Mouse (Mus musculus): Measurements from ENCODE around the gene Bhlhe41. TPM values are rescaled to one million over a fixed set of nuclear protein-coding genes. Genes with fewer than 3 reads are reported as not detected.

Bhlhe41 gene
- polyA plus RNA-seq, 1 experiment from 2014 or later: 0.13 TPM

GRCm38 (mm10) chr6:145862739-145863064, 2.7 kb downstream of the Bhlhe41 start:
- no peak overlapping the region for H3K27ac ChIP-seq (ENCODE audit: low read length)
- H3K4me2 ChIP-seq (ENCODE audit: low read depth, low read length): peak overlapping the region; percentile 67
- peaks cover 3% of the 10 kb centered on the region for H3K4me1 ChIP-seq (ENCODE audit: control insufficient read depth, low read depth, low read length)
- H3K27me3 ChIP-seq (ENCODE audit: control insufficient read depth, insufficient read depth, low read depth, low read length): peaks cover 58% of the 10 kb centered on the region
- WGBS (ENCODE audit: insufficient replicate concordance): 2% methylated on average over 35 of the region's 35 CpGs
- H3K9me3 ChIP-seq (replicated peaks; ENCODE audit: control insufficient read depth, low read length): no peaks in the 10 kb centered on the region
- H3K9ac ChIP-seq (ENCODE audit: low read depth, low read length): no peak overlapping the region
- peak overlapping the region; percentile 48 for H3K4me3 ChIP-seq (ENCODE audit: low read depth, low read length)
- H3K36me3 ChIP-seq (ENCODE audit: control insufficient read depth, insufficient read depth): no peaks in the 10 kb centered on the region
- no peak for ATAC-seq (ENCODE audit: low read depth)

DNA sequence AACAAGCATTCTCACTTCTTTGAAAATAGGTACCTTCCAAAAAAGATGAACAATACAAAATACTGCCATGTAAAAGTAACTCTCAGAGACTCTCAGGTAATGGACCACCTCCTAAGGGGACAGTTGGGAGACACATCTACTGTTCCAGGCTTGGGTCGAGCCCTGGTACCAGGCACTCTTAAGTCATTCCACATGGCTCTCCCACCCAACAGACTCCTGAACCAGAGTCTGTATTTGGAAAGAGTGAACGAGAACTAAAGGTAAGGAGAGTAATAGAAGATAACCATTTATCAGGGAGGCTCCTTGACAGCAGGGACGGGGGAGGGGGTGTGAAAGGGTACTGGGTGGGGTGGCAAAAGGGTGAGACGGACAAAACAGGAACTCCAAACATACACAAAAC, 3.0 kb downstream of the Bhlhe41 start:
- Histone ChIP-seq H3K27ac (ENCODE audit: low read length) (no peak overlapping the region), H3K4me3 (ENCODE audit: low read depth, low read length) (no peak overlapping the region), H3K4me1 (ENCODE audit: control insufficient read depth, low read depth, low read length) (peaks cover 3% of the 10 kb centered on the region), H3K36me3 (ENCODE audit: control insufficient read depth, insufficient read depth) (no peaks in the 10 kb centered on the region), H3K27me3 (ENCODE audit: control insufficient read depth, insufficient read depth, low read depth, low read length) (peaks cover 54% of the 10 kb centered on the region), H3K4me2 (ENCODE audit: low read depth, low read length) (no peak overlapping the region), H3K9me3 (replicated peaks; ENCODE audit: control insufficient read depth, low read length) (no peaks in the 10 kb centered on the region), H3K9ac (ENCODE audit: low read depth, low read length) (no peak overlapping the region)
- 16% methylated on average over 4 of the region's 4 CpGs for WGBS (ENCODE audit: insufficient replicate concordance)
- no peak for ATAC-seq (ENCODE audit: low read depth)

DNA sequence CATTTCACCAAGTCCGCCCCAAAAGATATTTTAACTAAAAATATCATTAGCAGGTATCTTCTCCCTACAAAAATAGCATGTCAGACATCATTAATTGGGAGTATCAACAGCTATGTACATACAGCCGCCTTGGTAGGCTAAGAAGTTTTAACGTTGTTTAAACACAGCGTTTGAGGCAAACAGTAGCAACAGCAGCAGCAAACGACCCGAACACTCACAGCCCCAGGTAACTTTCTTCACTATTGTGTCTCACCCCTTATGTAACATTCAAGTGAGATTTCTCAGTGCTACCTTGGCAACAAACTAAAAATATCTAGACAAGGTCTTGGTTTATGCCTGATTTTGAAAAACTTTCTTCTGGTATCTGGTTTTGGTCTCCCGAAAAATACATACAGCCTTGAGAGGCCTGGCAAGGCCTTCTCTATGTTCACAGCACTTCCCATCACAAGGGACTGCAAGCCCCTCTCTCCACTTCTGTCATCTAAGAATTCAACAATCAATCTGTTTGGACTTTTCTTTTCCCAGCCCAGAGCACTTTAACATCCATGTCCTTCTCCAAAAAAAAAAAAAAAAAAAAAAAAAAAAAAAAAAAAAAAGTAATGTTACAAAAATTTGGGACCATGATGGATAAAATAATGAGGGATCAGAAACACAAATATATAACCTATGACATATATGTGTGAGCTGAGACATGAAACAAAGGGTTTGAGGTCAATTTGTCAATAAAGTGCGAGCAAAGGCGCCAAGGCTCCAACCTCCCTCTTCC, 3.7 kb downstream of the Bhlhe41 start:
- H3K4me3 ChIP-seq (ENCODE audit: low read depth, low read length): no peak overlapping the region
- no peak for ATAC-seq (ENCODE audit: low read depth)
- no peaks in the 10 kb centered on the region for H3K36me3 ChIP-seq (ENCODE audit: control insufficient read depth, insufficient read depth)
- no peak overlapping the region for H3K9ac ChIP-seq (ENCODE audit: low read depth, low read length)
- peaks cover 47% of the 10 kb centered on the region for H3K27me3 ChIP-seq (ENCODE audit: control insufficient read depth, insufficient read depth, low read depth, low read length)
- 69% methylated on average over 9 of the region's 9 CpGs for WGBS (ENCODE audit: insufficient replicate concordance)
- H3K4me1 ChIP-seq (ENCODE audit: control insufficient read depth, low read depth, low read length): peaks cover 3% of the 10 kb centered on the region
- H3K27ac ChIP-seq (ENCODE audit: low read length): no peak overlapping the region
- no peak overlapping the region for H3K4me2 ChIP-seq (ENCODE audit: low read depth, low read length)
- no peaks in the 10 kb centered on the region for H3K9me3 ChIP-seq (replicated peaks; ENCODE audit: control insufficient read depth, low read length)

DNA sequence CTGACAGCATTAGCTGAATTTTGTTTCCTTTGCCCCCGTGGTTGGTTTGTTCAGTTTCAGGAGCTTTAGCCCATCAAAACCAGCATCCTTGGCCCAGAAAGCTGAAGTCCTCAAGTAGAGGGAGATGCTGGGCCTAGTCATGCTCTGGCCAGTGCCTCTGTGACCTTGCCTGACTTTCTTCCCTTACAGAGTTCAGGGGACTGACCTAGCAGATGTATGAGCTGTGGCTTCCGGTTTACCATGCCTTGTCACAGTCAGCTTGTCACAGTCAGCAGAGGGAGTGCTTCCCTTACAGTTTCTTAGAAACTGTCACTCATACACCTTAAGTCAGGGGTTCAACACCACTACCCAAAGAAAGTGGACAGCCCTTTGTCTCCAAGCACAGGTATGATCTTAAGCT, 5.0 kb downstream of the Bhlhe41 start:
- Histone ChIP-seq H3K27ac (ENCODE audit: low read length) (no peak overlapping the region), H3K36me3 (ENCODE audit: control insufficient read depth, insufficient read depth) (no peaks in the 10 kb centered on the region), H3K27me3 (ENCODE audit: control insufficient read depth, insufficient read depth, low read depth, low read length) (peaks cover 34% of the 10 kb centered on the region), H3K4me1 (ENCODE audit: control insufficient read depth, low read depth, low read length) (peaks cover 6% of the 10 kb centered on the region), H3K4me2 (ENCODE audit: low read depth, low read length) (no peak overlapping the region), H3K9ac (ENCODE audit: low read depth, low read length) (no peak overlapping the region), H3K4me3 (ENCODE audit: low read depth, low read length) (no peak overlapping the region), H3K9me3 (replicated peaks; ENCODE audit: control insufficient read depth, low read length) (no peaks in the 10 kb centered on the region)
- ATAC-seq (ENCODE audit: low read depth): no peak
- 13% methylated on average over 2 of the region's 2 CpGs for WGBS (ENCODE audit: insufficient replicate concordance)

GRCm38 (mm10) chr6:145858414-145858813, 6.9 kb downstream of the Bhlhe41 start:
- no peaks in the 10 kb centered on the region for H3K9me3 ChIP-seq (replicated peaks; ENCODE audit: control insufficient read depth, low read length)
- WGBS (ENCODE audit: insufficient replicate concordance): 54% methylated on average over 8 of the region's 8 CpGs
- no peak overlapping the region for H3K27ac ChIP-seq (ENCODE audit: low read length)
- H3K27me3 ChIP-seq (ENCODE audit: control insufficient read depth, insufficient read depth, low read depth, low read length): peaks cover 15% of the 10 kb centered on the region
- no peak overlapping the region for H3K4me3 ChIP-seq (ENCODE audit: low read depth, low read length)
- H3K9ac ChIP-seq (ENCODE audit: low read depth, low read length): no peak overlapping the region
- no peak for ATAC-seq (ENCODE audit: low read depth)
- H3K4me2 ChIP-seq (ENCODE audit: low read depth, low read length): no peak overlapping the region
- H3K36me3 ChIP-seq (ENCODE audit: control insufficient read depth, insufficient read depth): no peaks in the 10 kb centered on the region
- H3K4me1 ChIP-seq (ENCODE audit: control insufficient read depth, low read depth, low read length): peaks cover 5% of the 10 kb centered on the region

GRCm38 (mm10) chr6:145857428-145857827, 7.9 kb downstream of the Bhlhe41 start:
- Histone ChIP-seq H3K36me3 (ENCODE audit: control insufficient read depth, insufficient read depth) (no peaks in the 10 kb centered on the region), H3K4me1 (ENCODE audit: control insufficient read depth, low read depth, low read length) (peaks cover 3% of the 10 kb centered on the region), H3K9ac (ENCODE audit: low read depth, low read length) (no peak overlapping the region), H3K27me3 (ENCODE audit: control insufficient read depth, insufficient read depth, low read depth, low read length) (peaks cover 5% of the 10 kb centered on the region), H3K9me3 (replicated peaks; ENCODE audit: control insufficient read depth, low read length) (no peaks in the 10 kb centered on the region), H3K4me2 (ENCODE audit: low read depth, low read length) (no peak overlapping the region), H3K4me3 (ENCODE audit: low read depth, low read length) (no peak overlapping the region), H3K27ac (ENCODE audit: low read length) (no peak overlapping the region)
- no peak for ATAC-seq (ENCODE audit: low read depth)
- 62% methylated on average over 7 of the region's 7 CpGs for WGBS (ENCODE audit: insufficient replicate concordance)

- H3K4me2 ChIP-seq (ENCODE audit: low read depth, low read length): peak overlapping the region; percentile 39
- H3K27me3 ChIP-seq (ENCODE audit: control insufficient read depth, insufficient read depth, low read depth, low read length): no peaks in the 10 kb centered on the region
- H3K9ac ChIP-seq (ENCODE audit: low read depth, low read length): no peak overlapping the region
- no peak overlapping the region for H3K27ac ChIP-seq (ENCODE audit: low read length)
- no peaks in the 10 kb centered on the region for H3K36me3 ChIP-seq (ENCODE audit: control insufficient read depth, insufficient read depth)
- H3K9me3 ChIP-seq (replicated peaks; ENCODE audit: control insufficient read depth, low read length): no peaks in the 10 kb centered on the region
- H3K4me1 ChIP-seq (ENCODE audit: control insufficient read depth, low read depth, low read length): peaks cover 3% of the 10 kb centered on the region
- 0 out of 2 replicates have a peak overlapping the region, but pooled peaks have one; percentile 1 for H3K4me3 ChIP-seq (ENCODE audit: low read depth, low read length)
- WGBS (ENCODE audit: insufficient replicate concordance): 16% methylated on average over 28 of the region's 28 CpGs
- ATAC-seq (ENCODE audit: low read depth): peak; percentile 75
Observed at GRCm38 (mm10) chr6:145855720-145856551, 9.4 kb downstream of the Bhlhe41 start.

GRCm38 (mm10) chr6:145854756-145855155, 10.6 kb downstream of the Bhlhe41 start:
- Histone ChIP-seq H3K36me3 (ENCODE audit: control insufficient read depth, insufficient read depth) (no peaks in the 10 kb centered on the region), H3K27me3 (ENCODE audit: control insufficient read depth, insufficient read depth, low read depth, low read length) (no peaks in the 10 kb centered on the region), H3K4me1 (ENCODE audit: control insufficient read depth, low read depth, low read length) (peaks cover 3% of the 10 kb centered on the region), H3K9me3 (replicated peaks; ENCODE audit: control insufficient read depth, low read length) (no peaks in the 10 kb centered on the region), H3K4me3 (ENCODE audit: low read depth, low read length) (no peak overlapping the region), H3K27ac (ENCODE audit: low read length) (no peak overlapping the region), H3K4me2 (ENCODE audit: low read depth, low read length) (no peak overlapping the region), H3K9ac (ENCODE audit: low read depth, low read length) (no peak overlapping the region)
- 61% methylated on average over 5 of the region's 5 CpGs for WGBS (ENCODE audit: insufficient replicate concordance)
- ATAC-seq (ENCODE audit: low read depth): no peak

Measured in liver, embryonic 16.5 days (tissue).